Mouse (Mus musculus) myocyte (in vitro differentiated cells): ENCODE measurements around the gene Poldip2. TPM values are rescaled to one million over a fixed set of nuclear protein-coding genes. Genes with fewer than 3 reads are reported as not detected.

Experiments
- H3K27me3 ChIP-seq: one replicate; pipeline ENCODE4 v1.6.1; 2011; ENCODE audit not compliant: control insufficient read depth, insufficient read depth, insufficient read length
- H3K36me3 ChIP-seq: one replicate; pipeline ENCODE4 v1.6.1; 2011; ENCODE audit not compliant: control insufficient read depth, insufficient read depth
- H3K4me2 ChIP-seq: one replicate; pipeline ENCODE4 v1.6.1; 2011; ENCODE audit warnings: low read depth, control low read depth
- H3K4me3 ChIP-seq: one replicate; pipeline ENCODE4 v1.5.1; 2011; ENCODE audit warnings: mild to moderate bottlenecking, control low read depth, moderate library complexity
- H3K79me2 ChIP-seq: one replicate; pipeline ENCODE4 v1.6.1; 2011; ENCODE audit not compliant: control insufficient read depth, insufficient read depth
- H3ac ChIP-seq: one replicate; pipeline ENCODE4 v1.6.1; 2011; ENCODE audit not compliant: control insufficient read depth, insufficient read length
- CEBPB ChIP-seq: IDR thresholded peaks from 2 replicates; pipeline ENCODE4 v1.6.1; 2011; ENCODE audit warnings: mild to moderate bottlenecking, moderate library complexity; ENCODE audit not compliant: poor library complexity, insufficient read depth, severe bottlenecking
- E2F4 ChIP-seq: IDR thresholded peaks from one replicate; pipeline ENCODE4 v1.6.1; 2011; ENCODE audit warnings: mild to moderate bottlenecking, control low read depth, moderate library complexity; ENCODE audit not compliant: insufficient read depth
- MAX ChIP-seq: IDR thresholded peaks from one replicate; pipeline ENCODE4 v1.6.1; 2011; ENCODE audit warnings: low read depth, mild to moderate bottlenecking, control low read depth
- MYOD1 ChIP-seq, 3 experiments: IDR thresholded peaks; one replicate each; pipeline ENCODE4 v1.6.1; 2011; ENCODE audit warnings: control low read depth in 2 of 3, low read depth in 2 of 3, mild to moderate bottlenecking in 2 of 3, moderate library complexity in 1 of 3; ENCODE audit not compliant: insufficient read length in 2 of 3, control insufficient read depth in 1 of 3
- MYOG ChIP-seq, 3 experiments: IDR thresholded peaks; one replicate each; pipeline ENCODE4 v1.6.1; 2011; ENCODE audit warnings: control low read depth in 2 of 3, low read depth in 2 of 3, mild to moderate bottlenecking in 2 of 3; ENCODE audit not compliant: insufficient read length in 2 of 3, control insufficient read depth in 1 of 3, insufficient read depth in 1 of 3
- POLR2A ChIP-seq: IDR thresholded peaks from one replicate; pipeline ENCODE4 v1.6.1; 2011; ENCODE audit warnings: low read depth, mild to moderate bottlenecking, control low read depth, moderate library complexity; ENCODE audit not compliant: insufficient read length
- POLR2AphosphoS2 ChIP-seq: IDR thresholded peaks from one replicate; pipeline ENCODE4 v1.6.1; 2011; ENCODE audit warnings: low read depth, control low read depth; ENCODE audit not compliant: insufficient read length
- REST ChIP-seq: IDR thresholded peaks from one replicate; pipeline ENCODE4 v1.6.1; 2011; ENCODE audit warnings: mild to moderate bottlenecking, control low read depth, moderate library complexity; ENCODE audit not compliant: insufficient read depth, insufficient read length
- SRF ChIP-seq: IDR thresholded peaks from one replicate; pipeline ENCODE4 v1.6.1; 2011; ENCODE audit warnings: low read depth; ENCODE audit not compliant: control insufficient read depth, insufficient read length
- TCF12 ChIP-seq: IDR thresholded peaks from one replicate; pipeline ENCODE4 v1.6.1; 2011; ENCODE audit warnings: mild to moderate bottlenecking, control low read depth; ENCODE audit not compliant: poor library complexity, insufficient read depth, severe bottlenecking
- TCF3 ChIP-seq: IDR thresholded peaks from one replicate; pipeline ENCODE4 v1.6.1; 2011; ENCODE audit warnings: low read depth, control low read depth; ENCODE audit not compliant: insufficient read length
- USF1 ChIP-seq: IDR thresholded peaks from one replicate; pipeline ENCODE4 v1.6.1; 2011; ENCODE audit warnings: low read depth, mild to moderate bottlenecking, control low read depth, moderate library complexity
- polyA plus RNA-seq: library from polyadenylated mRNA; unstranded; fragments of >200 nt; fragmentation: generic; extraction: Trizol; gene quantifications from one replicate; pipeline ENCODE4 v1.2.1, GENCODE M21; 2012; ENCODE audit warnings: missing spikeins

The Poldip2 gene
- polyA plus RNA-seq, 1 experiment, result 103 TPM

DNA sequence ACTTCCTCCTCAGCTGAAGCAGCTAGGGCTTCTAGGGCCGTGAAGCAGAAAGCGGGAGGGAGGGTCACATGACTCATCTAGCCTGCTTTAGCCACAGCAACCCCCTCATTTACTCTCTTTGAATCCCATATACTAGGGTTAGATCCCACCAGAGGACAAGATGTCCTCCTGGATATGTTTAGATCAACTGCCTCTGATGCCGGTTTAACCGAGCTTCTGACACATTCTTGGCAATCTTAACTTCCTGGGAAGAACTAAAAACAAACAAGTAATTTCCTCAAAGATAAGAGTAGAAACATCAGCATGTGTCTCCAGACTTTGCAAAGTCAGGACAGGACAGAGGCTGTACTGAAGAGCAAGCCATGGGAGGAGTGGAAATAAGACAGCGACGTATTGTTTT is 54.8 kb downstream of the Poldip2 start:
- no peak for TF ChIP-seq E2F4
- no peak for TF ChIP-seq TCF3
- no peak for TF ChIP-seq USF1
- no peak for TF ChIP-seq MYOG (IDR thresholded peaks at IDR 0.05; ENCODE audit: control insufficient read depth in 1 of 3, insufficient read depth in 1 of 3, insufficient read length in 2 of 3, low read depth in 2 of 3)
- TF ChIP-seq CEBPB, result no peak
- TF ChIP-seq SRF, result no peak
- TF ChIP-seq MYOD1 (IDR thresholded peaks at IDR 0.05; ENCODE audit: control insufficient read depth in 1 of 3, insufficient read length in 2 of 3, low read depth in 2 of 3), result no peak
- TF ChIP-seq POLR2A, result no peak
- no peak for TF ChIP-seq POLR2AphosphoS2
- no peak for TF ChIP-seq MAX
- TF ChIP-seq TCF12, result no peak
- TF ChIP-seq REST, result no peak
- Histone ChIP-seq H3K27me3 (no peaks in the 10 kb centered on the region), H3K79me2 (no peaks in the 10 kb centered on the region), H3K4me2 (no peak overlapping the region), H3K36me3 (peaks cover 9% of the 10 kb centered on the region), H3K4me3 (no peak overlapping the region), H3ac (no peak overlapping the region)

- H3K79me2 ChIP-seq, result no peaks in the 10 kb centered on the region
- no peaks in the 10 kb centered on the region for H3K27me3 ChIP-seq
- H3K4me3 ChIP-seq, result no peak overlapping the region
- TF ChIP-seq CEBPB, result no peak
- TF ChIP-seq TCF3, result no peak
- no peak for TF ChIP-seq REST
- TF ChIP-seq MYOG (IDR thresholded peaks at IDR 0.05; ENCODE audit: control insufficient read depth in 1 of 3, insufficient read depth in 1 of 3, insufficient read length in 2 of 3, low read depth in 2 of 3), result no peak
- no peak for TF ChIP-seq POLR2A
- no peak for TF ChIP-seq MAX
- TF ChIP-seq TCF12, result no peak
- TF ChIP-seq SRF, result no peak
- no peak for TF ChIP-seq POLR2AphosphoS2
- no peak for TF ChIP-seq E2F4
- no peak for TF ChIP-seq USF1
- peaks cover 15% of the 10 kb centered on the region for H3K36me3 ChIP-seq
- H3K4me2 ChIP-seq, result peak overlapping the region; percentile 65
- no peak overlapping the region for H3ac ChIP-seq
Observed at GRCm38 (mm10) chr11:78567614-78568013, 55.6 kb downstream of the Poldip2 start.

- TF ChIP-seq E2F4 (no peak), POLR2A (no peak), USF1 (no peak), TCF12 (no peak), POLR2AphosphoS2 (no peak), MAX (no peak), MYOD1 (IDR thresholded peaks at IDR 0.05; ENCODE audit: control insufficient read depth in 1 of 3, insufficient read length in 2 of 3, low read depth in 2 of 3) (peak in 2 of 3 experiments; percentile 21 to 43), SRF (no peak), REST (no peak), CEBPB (no peak), MYOG (IDR thresholded peaks at IDR 0.05; ENCODE audit: control insufficient read depth in 1 of 3, insufficient read depth in 1 of 3, insufficient read length in 2 of 3, low read depth in 2 of 3) (peak in 1 of 3 experiments; percentile 14)
- Histone ChIP-seq H3K4me2 (peak overlapping the region; percentile 65), H3K79me2 (no peaks in the 10 kb centered on the region), H3K27me3 (no peaks in the 10 kb centered on the region), H3K4me3 (no peak overlapping the region), H3K36me3 (peaks cover 22% of the 10 kb centered on the region), H3ac (no peak overlapping the region)
Observed at GRCm38 (mm10) chr11:78568827-78569226, 56.8 kb downstream of the Poldip2 start.

DNA sequence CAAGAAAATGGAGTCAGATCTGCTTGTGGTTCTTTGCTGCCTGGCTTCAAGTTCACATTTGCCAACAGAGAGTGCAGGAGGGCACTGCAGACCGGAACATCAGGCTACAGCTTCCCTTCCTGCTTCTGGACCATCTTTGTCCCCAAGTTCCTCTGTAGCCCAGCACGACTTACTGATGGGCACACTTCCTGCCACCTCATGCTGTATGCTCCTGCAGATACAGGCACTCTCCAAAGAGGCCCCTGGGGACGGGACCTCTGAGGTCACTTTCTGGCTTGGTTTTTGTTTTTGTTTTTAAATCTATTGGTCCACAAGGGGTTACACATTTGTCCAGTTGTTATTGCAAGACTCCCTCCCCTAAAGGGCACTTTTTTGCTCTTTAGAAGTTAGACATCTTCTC is 57.8 kb downstream of the Poldip2 start:
- no peak for TF ChIP-seq POLR2AphosphoS2
- H3K4me3 ChIP-seq, result no peak overlapping the region
- H3K4me2 ChIP-seq, result peak overlapping the region; percentile 65
- H3K36me3 ChIP-seq, result peaks cover 22% of the 10 kb centered on the region
- no peaks in the 10 kb centered on the region for H3K27me3 ChIP-seq
- H3K79me2 ChIP-seq, result no peaks in the 10 kb centered on the region
- H3ac ChIP-seq, result no peak overlapping the region

- Histone ChIP-seq H3ac (no peak overlapping the region), H3K27me3 (no peaks in the 10 kb centered on the region), H3K36me3 (peaks cover 26% of the 10 kb centered on the region), H3K4me3 (no peak overlapping the region), H3K4me2 (no peak overlapping the region), H3K79me2 (no peaks in the 10 kb centered on the region)
- no peak for TF ChIP-seq CEBPB
- no peak for TF ChIP-seq POLR2A
- no peak for TF ChIP-seq USF1
- TF ChIP-seq MYOG (IDR thresholded peaks at IDR 0.05; ENCODE audit: control insufficient read depth in 1 of 3, insufficient read depth in 1 of 3, insufficient read length in 2 of 3, low read depth in 2 of 3), result no peak
- TF ChIP-seq E2F4, result no peak
- no peak for TF ChIP-seq SRF
- TF ChIP-seq REST, result no peak
- no peak for TF ChIP-seq MAX
- TF ChIP-seq MYOD1 (IDR thresholded peaks at IDR 0.05; ENCODE audit: control insufficient read depth in 1 of 3, insufficient read length in 2 of 3, low read depth in 2 of 3), result no peak
- no peak for TF ChIP-seq POLR2AphosphoS2
- no peak for TF ChIP-seq TCF12
- TF ChIP-seq TCF3, result no peak
Observed at GRCm38 (mm10) chr11:78571441-78571840, 59.4 kb downstream of the Poldip2 start.
